Mouse (Mus musculus) lung, adult 2 months (tissue): ENCODE results near the gene Shc1.

Experiments
- CTCF ChIP-seq: fragments of 200-500 bp; IDR thresholded peaks from 2 replicates; pipeline ENCODE4 v1.5.1; 2011; ENCODE audit warnings: mild to moderate bottlenecking, low read length, control low read depth; ENCODE audit not compliant: insufficient read depth
- POLR2A ChIP-seq: fragments of 200-500 bp; IDR thresholded peaks from 2 replicates; pipeline ENCODE4 v1.6.1; 2011; ENCODE audit warnings: low read depth, mild to moderate bottlenecking, control low read depth, low read length, borderline replicate concordance; ENCODE audit errors: extremely low read depth

- TF ChIP-seq CTCF (no peak), POLR2A (no peak)
Observed at GRCm38 (mm10) chr3:89422556-89423205, 4.4 kb downstream of the Shc1 start.
